Mouse (Mus musculus) E14TG2a.4 (cell line): ENCODE data around the gene Cdh13.

ENCODE experiments used
- CTCF ChIP-seq: conservative IDR thresholded peaks from 2 replicates; pipeline ENCODE4 v1.5.1; 2014; ENCODE audit warnings: low read length
- NANOG ChIP-seq: IDR thresholded peaks from 2 replicates; pipeline ENCODE4 v1.6.1; 2014; ENCODE audit warnings: borderline replicate concordance, low read length, mixed read lengths
- POU5F1 ChIP-seq: IDR thresholded peaks from 2 replicates; pipeline ENCODE4 v1.6.1; 2014; ENCODE audit warnings: low read length, borderline replicate concordance

DNA sequence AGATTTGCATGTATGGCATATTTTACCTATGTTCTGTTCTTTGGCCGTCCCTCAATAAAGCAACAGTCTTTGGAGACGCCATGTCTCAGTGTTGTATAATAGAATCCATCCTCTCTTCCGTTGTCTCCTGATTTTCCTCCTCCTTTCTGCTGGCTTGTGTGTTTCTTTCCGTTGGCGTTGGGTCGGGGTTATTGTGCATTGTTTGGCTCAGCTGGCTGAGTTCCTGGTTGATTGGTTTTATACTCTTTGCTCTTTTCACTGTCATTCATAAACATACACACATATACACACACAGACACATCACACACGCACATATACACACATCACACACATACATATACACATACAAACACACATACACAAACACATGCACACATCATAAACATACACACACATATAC, 470.6 kb downstream of the Cdh13 start:
- TF ChIP-seq CTCF (no peak), NANOG (no peak), POU5F1 (no peak)
